Mouse (Mus musculus) brown adipose tissue, adult 24 weeks (tissue): ENCODE data around the gene Fadd. TPM values are rescaled to one million over a fixed set of nuclear protein-coding genes. Genes with fewer than 3 reads are reported as not detected.

Experiments
- H3K27ac ChIP-seq: fragments of 200-500 bp; replicated peaks from 2 replicates; pipeline ENCODE4 v1.5.1; 2012; ENCODE audit warnings: low read depth, mild to moderate bottlenecking, low read length
- H3K4me1 ChIP-seq: fragments of 200-500 bp; 2 replicates; pipeline ENCODE4 v1.6.1; 2012; ENCODE audit warnings: low read length, mixed read lengths; ENCODE audit not compliant: control insufficient read depth, insufficient read depth, insufficient read length
- H3K4me3 ChIP-seq: fragments of 200-500 bp; 2 replicates; pipeline ENCODE4 v1.5.1; 2012; ENCODE audit warnings: low read depth, mild to moderate bottlenecking, low read length, moderate library complexity; ENCODE audit not compliant: insufficient read depth
- polyA plus RNA-seq: library from polyadenylated mRNA; stranded (reverse); fragments of >200 nt; gene quantifications from 2 replicates; pipeline ENCODE4 v1.2.4, GENCODE M21; 2012; ENCODE audit not compliant: missing spikeins, insufficient read depth, insufficient read length

Fadd gene
- polyA plus RNA-seq, 1 experiment: 6.4 TPM

- H3K27ac ChIP-seq: no peak overlapping the region
- peaks cover 8% of the 10 kb centered on the region; the same call in 1 of the 2 replicates for H3K4me1 ChIP-seq
- no peak overlapping the region for H3K4me3 ChIP-seq
Observed at GRCm38 (mm10) chr7:144529851-144530250, 52.4 kb downstream of the Fadd start.

DNA sequence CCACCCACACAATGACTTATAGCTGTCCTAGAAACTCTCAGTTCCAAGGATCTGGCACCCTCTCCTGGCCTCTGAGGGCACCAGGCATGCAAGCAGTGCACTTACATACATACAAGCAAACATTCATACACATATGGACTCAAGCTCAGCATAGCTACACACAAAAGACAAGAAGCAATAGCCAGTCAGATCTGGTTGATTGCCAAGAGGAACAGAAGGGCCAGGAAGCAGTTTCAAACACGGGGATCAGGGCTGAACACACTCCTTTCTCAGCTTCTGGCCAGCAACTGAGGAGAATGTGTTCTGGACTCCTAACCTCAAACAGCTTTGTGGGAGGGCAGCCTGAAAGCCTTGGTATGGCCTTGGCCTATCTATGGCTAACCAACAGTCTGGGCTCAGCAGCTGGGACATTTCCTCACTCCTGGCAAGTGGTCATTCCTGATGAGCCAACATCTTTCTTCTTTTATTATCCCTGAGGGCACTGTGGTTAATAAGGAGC lies 54.5 kb downstream of the Fadd start:
- no peak overlapping the region for H3K27ac ChIP-seq
- H3K4me1 ChIP-seq: peaks cover 8% of the 10 kb centered on the region; the same call in 1 of the 2 replicates
- no peak overlapping the region for H3K4me3 ChIP-seq

Other genes with a start within 250 kb of the Fadd start
- 27.8 and 43.9 TPM in 2 replicates for gene Cttn, start 111.5 kb downstream of the Fadd start, polyA plus RNA-seq
- gene Ppfia1, start 28.7 kb downstream of the Fadd start, polyA plus RNA-seq: 15.7 and 17.4 TPM in 2 replicates
- gene Ano1, start 169.5 kb upstream of the Fadd start, polyA plus RNA-seq: 18.2 and 21.0 TPM in 2 replicates